Mouse (Mus musculus) MEL (cell line): ENCODE data around the gene Kctd2. TPM values are rescaled to one million over a fixed set of nuclear protein-coding genes. Genes with fewer than 3 reads are reported as not detected.

Experiments used
- DNase-seq: peaks from one replicate; pipeline ENCODE4 v3.0.0; 2011; ENCODE audit warnings: low read depth, low spot score
- H3K27ac ChIP-seq: 2 replicates; pipeline ENCODE4 v1.5.1; 2012; ENCODE audit warnings: low read depth, mild to moderate bottlenecking, control low read depth, low read length, moderate library complexity; ENCODE audit not compliant: control insufficient read depth
- H3K27me3 ChIP-seq, 2 experiments: fragments of 150-350 bp in 1 of 2; sonication (generic) in 1 of 2; 2 replicates each; pipeline ENCODE4 v1.6.1; 2012; ENCODE audit warnings: low read length in 2 of 2, mild to moderate bottlenecking in 2 of 2, improper control_type of control experiment in 1 of 2, moderate library complexity in 1 of 2; ENCODE audit not compliant: insufficient read depth in 2 of 2, control insufficient read depth in 1 of 2
- H3K36me3 ChIP-seq, 2 experiments: 2 replicates each; pipeline ENCODE4 v1.6.1; 2012 to 2014; ENCODE audit warnings: low read length in 2 of 2, improper control_type of control experiment in 1 of 2, inconsistent platforms in 1 of 2, mild to moderate bottlenecking in 1 of 2; ENCODE audit not compliant: insufficient read depth in 2 of 2, control insufficient read depth in 1 of 2
- H3K4me1 ChIP-seq, 2 experiments: fragments of 150-350 bp in 1 of 2; sonication (generic) in 1 of 2; 2 replicates each; pipeline ENCODE4 v1.6.1; 2012; ENCODE audit warnings: low read length in 2 of 2, improper control_type of control experiment in 1 of 2, mild to moderate bottlenecking in 1 of 2; ENCODE audit not compliant: insufficient read depth in 2 of 2, control insufficient read depth in 1 of 2
- H3K4me3 ChIP-seq, 2 experiments: fragments of 150-350 bp in 1 of 2; sonication (generic) in 1 of 2; 2 replicates each; pipeline ENCODE4 v1.5.1; 2012; ENCODE audit warnings: low read depth in 2 of 2, low read length in 2 of 2, mild to moderate bottlenecking in 2 of 2, moderate library complexity in 2 of 2, control low read depth in 1 of 2, improper control_type of control experiment in 1 of 2; ENCODE audit not compliant: control insufficient read depth in 1 of 2, insufficient read depth in 1 of 2
- H3K79me2 ChIP-seq: 2 replicates; pipeline ENCODE4 v1.6.1; 2012; ENCODE audit warnings: mild to moderate bottlenecking, low read length, moderate library complexity; ENCODE audit not compliant: control insufficient read depth, poor library complexity, insufficient read depth
- H3K9ac ChIP-seq: 2 replicates; pipeline ENCODE4 v1.6.1; 2012; ENCODE audit warnings: low read depth, mild to moderate bottlenecking, control low read depth, low read length, moderate library complexity; ENCODE audit not compliant: control insufficient read depth, poor library complexity, severe bottlenecking
- H3K9me3 ChIP-seq: fragments of 150-350 bp; sonication (generic); replicated peaks from 2 replicates; pipeline ENCODE4 v1.6.1; 2012; ENCODE audit warnings: mild to moderate bottlenecking, low read length, improper control_type of control experiment, moderate library complexity; ENCODE audit not compliant: insufficient read depth
- BHLHE40 ChIP-seq: IDR thresholded peaks from 2 replicates; pipeline ENCODE4 v1.6.1; 2012; ENCODE audit warnings: low read depth, mild to moderate bottlenecking, inconsistent platforms, low read length, improper control_type of control experiment, borderline replicate concordance
- CHD1 ChIP-seq: IDR thresholded peaks from 2 replicates; pipeline ENCODE4 v1.6.1; 2012; ENCODE audit warnings: low read depth, mild to moderate bottlenecking, inconsistent platforms, low read length, improper control_type of control experiment
- CHD2 ChIP-seq: IDR thresholded peaks from 2 replicates; pipeline ENCODE4 v1.6.1; 2011; ENCODE audit warnings: low read length, improper control_type of control experiment
- CTCF ChIP-seq, 3 experiments: IDR thresholded peaks in 2 of 3; conservative IDR thresholded peaks in 1 of 3; 2 replicates each; pipeline ENCODE4 v1.5.1; 2011 to 2012; ENCODE audit warnings: low read length in 3 of 3, low read depth in 2 of 3, mild to moderate bottlenecking in 2 of 3, improper control_type of control experiment in 1 of 3, inconsistent platforms in 1 of 3, mixed read lengths in 1 of 3, moderate library complexity in 1 of 3; ENCODE audit not compliant: control insufficient read depth in 1 of 3, insufficient read depth in 1 of 3, poor library complexity in 1 of 3, severe bottlenecking in 1 of 3
- E2F4 ChIP-seq: IDR thresholded peaks from 2 replicates; pipeline ENCODE4 v1.6.1; 2011; ENCODE audit warnings: low read depth, low read length, improper control_type of control experiment, borderline replicate concordance
- EP300 ChIP-seq, 2 experiments: IDR thresholded peaks; 2 replicates each; pipeline ENCODE4 v1.6.1; 2011; ENCODE audit warnings: improper control_type of control experiment in 2 of 2, low read length in 2 of 2, low read depth in 1 of 2, mild to moderate bottlenecking in 1 of 2
- GABPA ChIP-seq: IDR thresholded peaks from 2 replicates; pipeline ENCODE4 v1.6.1; 2012; ENCODE audit warnings: low read depth, mild to moderate bottlenecking, inconsistent platforms, low read length, improper control_type of control experiment, moderate library complexity
- GATA1 ChIP-seq: IDR thresholded peaks from 2 replicates; pipeline ENCODE4 v1.6.1; 2011; ENCODE audit warnings: low read depth, low read length, improper control_type of control experiment
- JUND ChIP-seq: IDR thresholded peaks from 2 replicates; pipeline ENCODE4 v1.6.1; 2011; ENCODE audit warnings: low read depth, mild to moderate bottlenecking, improper control_type of control experiment, low read length
- KAT2A ChIP-seq: conservative IDR thresholded peaks from 2 replicates; pipeline ENCODE4 v1.6.1; 2012; ENCODE audit warnings: low read depth, low read length, improper control_type of control experiment, inconsistent platforms
- MAFK ChIP-seq: IDR thresholded peaks from 2 replicates; pipeline ENCODE4 v1.6.1; 2011; ENCODE audit warnings: low read depth, mild to moderate bottlenecking, low read length, improper control_type of control experiment, borderline replicate concordance
- MAX ChIP-seq: IDR thresholded peaks from 2 replicates; pipeline ENCODE4 v1.6.1; 2011; ENCODE audit warnings: low read length, improper control_type of control experiment
- MAZ ChIP-seq: IDR thresholded peaks from 2 replicates; pipeline ENCODE4 v1.6.1; 2012; ENCODE audit warnings: low read depth, mild to moderate bottlenecking, inconsistent platforms, low read length, improper control_type of control experiment
- MEF2A ChIP-seq: IDR thresholded peaks from 2 replicates; pipeline ENCODE4 v1.6.1; 2014; ENCODE audit warnings: low read depth, mild to moderate bottlenecking, inconsistent platforms, low read length, improper control_type of control experiment; ENCODE audit not compliant: poor library complexity, insufficient replicate concordance, severe bottlenecking; ENCODE audit errors: extremely low read depth
- MXI1 ChIP-seq: IDR thresholded peaks from 2 replicates; pipeline ENCODE4 v1.6.1; 2011; ENCODE audit warnings: mild to moderate bottlenecking, low read depth, low read length, improper control_type of control experiment
- MYC ChIP-seq: IDR thresholded peaks from 2 replicates; pipeline ENCODE4 v1.6.1; 2011; ENCODE audit warnings: low read depth, mild to moderate bottlenecking, low read length, improper control_type of control experiment, moderate library complexity
- POLR2AphosphoS2 ChIP-seq: IDR thresholded peaks from 2 replicates; pipeline ENCODE4 v1.6.1; 2011; ENCODE audit warnings: low read length, improper control_type of control experiment
- POLR2AphosphoS5 ChIP-seq: IDR thresholded peaks from 2 replicates; pipeline ENCODE4 v1.6.1; 2012; ENCODE audit warnings: low read depth, borderline replicate concordance, mild to moderate bottlenecking, inconsistent platforms, low read length, moderate library complexity, mixed read lengths
- RAD21 ChIP-seq: IDR thresholded peaks from 2 replicates; pipeline ENCODE4 v1.6.1; 2011; ENCODE audit warnings: mild to moderate bottlenecking, low read depth, low read length, improper control_type of control experiment
- RCOR1 ChIP-seq: IDR thresholded peaks from 2 replicates; pipeline ENCODE4 v1.6.1; 2012; ENCODE audit warnings: low read depth, mild to moderate bottlenecking, inconsistent platforms, low read length, improper control_type of control experiment
- SIN3A ChIP-seq: IDR thresholded peaks from 2 replicates; pipeline ENCODE4 v1.6.1; 2012; ENCODE audit warnings: low read length, improper control_type of control experiment, inconsistent platforms
- SMC3 ChIP-seq: IDR thresholded peaks from 2 replicates; pipeline ENCODE4 v1.6.1; 2011; ENCODE audit warnings: low read depth, low read length, improper control_type of control experiment
- TBP ChIP-seq: IDR thresholded peaks from 2 replicates; pipeline ENCODE4 v1.8.0; 2011; ENCODE audit warnings: low read depth, low read length, improper control_type of control experiment
- TCF12 ChIP-seq: IDR thresholded peaks from 2 replicates; pipeline ENCODE4 v1.6.1; 2014; ENCODE audit warnings: low read depth, mild to moderate bottlenecking, inconsistent platforms, low read length, improper control_type of control experiment, moderate library complexity
- ZC3H11A ChIP-seq: IDR thresholded peaks from 2 replicates; pipeline ENCODE4 v1.6.1; 2012; ENCODE audit warnings: low read depth, mild to moderate bottlenecking, inconsistent platforms, low read length, improper control_type of control experiment
- ZKSCAN1 ChIP-seq: IDR thresholded peaks from 2 replicates; pipeline ENCODE4 v1.6.1; 2012; ENCODE audit warnings: low read depth, mild to moderate bottlenecking, inconsistent platforms, low read length, improper control_type of control experiment, moderate library complexity
- ZNF384 ChIP-seq: IDR thresholded peaks from 2 replicates; pipeline ENCODE4 v1.6.1; 2012; ENCODE audit warnings: low read depth, mild to moderate bottlenecking, inconsistent platforms, low read length, improper control_type of control experiment
- polyA plus RNA-seq, 2 experiments: library from polyadenylated mRNA; stranded (reverse) in 1 of 2; unstranded in 1 of 2; fragments of >175 nt in 1 of 2; fragments of >200 nt in 1 of 2; gene quantifications; 2 replicates each; pipeline versions ENCODE4 v1.2.1 to v1.2.4; 2012; ENCODE audit warnings: low replicate concordance in 2 of 2, low read depth in 1 of 2; ENCODE audit not compliant: insufficient read length in 2 of 2, insufficient read depth in 1 of 2, missing spikeins in 1 of 2
- total RNA-seq: library from RNA; depleted of rRNA; stranded (reverse); fragments of 300-350 nt; gene quantifications from 2 replicates; pipeline ENCODE4 v1.2.3, GENCODE M21; 2012

Kctd2 gene
- total and polyA plus RNA-seq, 3 experiments: 13.2 to 20.6 TPM; not detected in 1

DNA sequence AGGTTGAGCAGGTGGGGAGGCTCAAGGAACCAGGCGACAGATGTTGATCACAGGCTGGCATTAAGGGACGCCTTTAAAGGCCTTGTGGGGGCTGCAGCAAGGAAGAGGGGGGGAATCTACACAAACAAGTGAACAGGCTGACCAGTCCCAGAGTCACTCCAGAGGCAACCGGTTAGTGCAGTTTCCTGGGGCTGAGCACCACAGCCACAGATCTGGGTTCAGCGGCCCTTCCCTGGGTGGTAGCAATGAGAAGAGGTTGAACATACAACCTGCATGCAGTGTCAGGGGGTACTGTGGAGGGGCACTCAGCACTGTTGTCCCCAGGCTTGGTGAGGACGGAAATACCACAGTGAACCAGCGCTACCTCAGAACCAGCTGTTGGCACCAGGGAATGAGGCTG, 13.4 kb downstream of the Kctd2 start:
- Histone ChIP-seq H3K36me3 (peaks cover 0 to 5% of the 10 kb centered on the region in 2 experiments), H3K4me3 (no peak overlapping the region), H3K27ac (no peak overlapping the region), H3K4me1 (peaks cover 3 to 8% of the 10 kb centered on the region in 2 experiments; a peak in 3 of 4 replicates), H3K79me2 (no peaks in the 10 kb centered on the region), H3K9ac (no peak overlapping the region), H3K9me3 (no peaks in the 10 kb centered on the region), H3K27me3 (no peaks in the 10 kb centered on the region)
- TF ChIP-seq MXI1 (no peak), TCF12 (no peak), TBP (no peak), RCOR1 (no peak), MYC (no peak), POLR2AphosphoS2 (no peak), SMC3 (no peak), MAX (no peak), BHLHE40 (no peak), MAFK (no peak), MEF2A (no peak), E2F4 (no peak)
- no peak for DNase-seq

GRCm38 (mm10) chr11:115435596-115436337, 15.8 kb downstream of the Kctd2 start:
- TF ChIP-seq CHD2 (no peak), SMC3 (no peak), ZNF384 (no peak), E2F4 (no peak), CHD1 (no peak), ZKSCAN1 (no peak), ZC3H11A (no peak), JUND (no peak), SIN3A (no peak), MAZ (no peak), POLR2AphosphoS5 (no peak), GATA1 (no peak), MAFK (no peak), RAD21 (no peak), POLR2AphosphoS2 (no peak), GABPA (no peak), KAT2A (no peak), EP300 (IDR thresholded peaks at IDR 0.05; ENCODE audit: low read depth in 1 of 2, low read length in 2 of 2) (no peak), MYC (no peak), CTCF (IDR thresholded peaks at IDR 0.05 in 2 of 3, conservative IDR thresholded peaks at IDR 0.05 in 1 of 3; ENCODE audit: control insufficient read depth in 1 of 3, insufficient read depth in 1 of 3, low read depth in 2 of 3, low read length in 3 of 3, poor library complexity in 1 of 3, severe bottlenecking in 1 of 3) (no peak)
- Histone ChIP-seq H3K79me2 (no peaks in the 10 kb centered on the region), H3K9me3 (no peaks in the 10 kb centered on the region), H3K36me3 (peaks cover 0 to 5% of the 10 kb centered on the region in 2 experiments; a peak in 2 of 4 replicates), H3K4me1 (peaks cover 3 to 8% of the 10 kb centered on the region in 2 experiments; a peak in 3 of 4 replicates), H3K9ac (no peak overlapping the region), H3K27ac (no peak overlapping the region), H3K4me3 (no peak overlapping the region), H3K27me3 (no peaks in the 10 kb centered on the region)
- no peak for DNase-seq
